Mouse (Mus musculus) limb, embryonic 11.5 days (tissue): Measurements from ENCODE around the gene Plcd1. TPM values are rescaled to one million over a fixed set of nuclear protein-coding genes. Genes with fewer than 3 reads are reported as not detected.

Experiments used
- ATAC-seq: fragments of 200-750 bp; cut with Nextera tagmentation; 2 replicates; pipeline ENCODE4 v1.8.0; 2017; ENCODE audit warnings: low read depth; ENCODE audit not compliant: insufficient number of reproducible peaks, low FRiP score, low TSS enrichment
- DNase-seq: peaks from one replicate; pipeline ENCODE4 v3.0.0-alpha.2; 2015; ENCODE audit warnings: low spot score
- H3K27ac ChIP-seq: fragments of 300-500 bp; sonication (generic); replicated peaks from 2 replicates; pipeline ENCODE4 v1.5.1; 2014; ENCODE audit warnings: low read depth, mild to moderate bottlenecking, low read length
- H3K27me3 ChIP-seq: fragments of 300-500 bp; sonication (generic); 2 replicates; pipeline ENCODE4 v1.6.1; 2014; ENCODE audit warnings: mild to moderate bottlenecking, low read length, mixed read lengths; ENCODE audit not compliant: control insufficient read depth, insufficient read depth
- H3K36me3 ChIP-seq: fragments of 300-500 bp; sonication (generic); 2 replicates; pipeline ENCODE4 v1.6.1; 2014; ENCODE audit warnings: mild to moderate bottlenecking, low read length, moderate library complexity, mixed read lengths; ENCODE audit not compliant: control insufficient read depth, insufficient read depth
- H3K4me1 ChIP-seq: fragments of 300-500 bp; sonication (generic); 2 replicates; pipeline ENCODE4 v1.6.1; 2014; ENCODE audit warnings: low read length, mixed read lengths; ENCODE audit not compliant: control insufficient read depth, insufficient read depth
- H3K4me2 ChIP-seq: fragments of 300-500 bp; sonication (generic); 2 replicates; pipeline ENCODE4 v1.6.1; 2014; ENCODE audit warnings: low read depth, mild to moderate bottlenecking, moderate library complexity; ENCODE audit not compliant: severe bottlenecking
- H3K4me3 ChIP-seq: fragments of 300-500 bp; sonication (generic); 2 replicates; pipeline ENCODE4 v1.5.1; 2014; ENCODE audit warnings: low read depth, low read length
- H3K9ac ChIP-seq: fragments of 300-500 bp; sonication (generic); 2 replicates; pipeline ENCODE4 v1.6.1; 2014; ENCODE audit warnings: mild to moderate bottlenecking, low read length
- H3K9me3 ChIP-seq: fragments of 300-500 bp; sonication (generic); 2 replicates; pipeline ENCODE4 v1.6.1; 2016; ENCODE audit warnings: low read length; ENCODE audit not compliant: control insufficient read depth
- WGBS: fragments of 180-500 bp; shearing (Covaris S2); extraction: QIAGEN DNeasy Blood & Tissue Kit; methylation state at CpG from one replicate; pipeline ENCODE4 v1.1.7; 2014; 5-methylcytosine and 5-hydroxymethylcytosine counted together
- polyA plus RNA-seq: library from polyadenylated mRNA; unstranded; fragments of >200 nt; fragmentation: Nextera tagmentation; extraction: Ambion mirVana; gene quantifications from 2 replicates; pipeline ENCODE4 v1.2.1, GENCODE M21; 2014

Gene Plcd1
- polyA plus RNA-seq, 1 experiment from 2014 or later, result 22.0 TPM

GRCm38 (mm10) chr9:119087309-119087708 is 6.0 kb downstream of the Plcd1 start:
- H3K9ac ChIP-seq, result no peak overlapping the region
- no peak overlapping the region; the same call in 1 of the 2 replicates for H3K4me2 ChIP-seq
- ATAC-seq (0 out of 2 replicates have a peak, but pooled peaks have one; percentile 1), DNase-seq (no peak)
- H3K4me1 ChIP-seq, result peaks cover 10% of the 10 kb centered on the region
- H3K4me3 ChIP-seq, result no peak overlapping the region
- 90% methylated on average over 5 of the region's 5 CpGs for WGBS
- no peaks in the 10 kb centered on the region for H3K36me3 ChIP-seq
- H3K27ac ChIP-seq, result no peak overlapping the region
- no peaks in the 10 kb centered on the region for H3K9me3 ChIP-seq
- peaks cover 9% of the 10 kb centered on the region; the same call in 1 of the 2 replicates for H3K27me3 ChIP-seq

- no peak for ATAC-seq
- peaks cover 9% of the 10 kb centered on the region for H3K4me1 ChIP-seq
- WGBS, result 24% methylated on average over 1 of the region's 1 CpGs
These were observed 6.9 kb downstream of the Plcd1 start for GRCm38 (mm10) chr9:119086451-119086850.

GRCm38 (mm10) chr9:119083966-119084365 is 9.3 kb downstream of the Plcd1 start:
- Histone ChIP-seq H3K4me1 (peaks cover 9% of the 10 kb centered on the region), H3K27ac (no peak overlapping the region), H3K36me3 (no peaks in the 10 kb centered on the region), H3K4me3 (no peak overlapping the region), H3K9ac (no peak overlapping the region), H3K27me3 (no peaks in the 10 kb centered on the region), H3K9me3 (no peaks in the 10 kb centered on the region), H3K4me2 (no peak overlapping the region)
- 75% methylated on average over 10 of the region's 10 CpGs for WGBS
- DNase-seq, result no peak
- ATAC-seq, result no peak

More at GRCm38 (mm10) chr9:119086451-119086850, 6.9 kb downstream of the Plcd1 start:
- no peaks in the 10 kb centered on the region for H3K9me3 ChIP-seq
- peaks cover under 1% of the 10 kb centered on the region; the same call in 1 of the 2 replicates for H3K27me3 ChIP-seq
- H3K4me2 ChIP-seq, result no peak overlapping the region
- H3K36me3 ChIP-seq, result no peaks in the 10 kb centered on the region
- H3K9ac ChIP-seq, result no peak overlapping the region
- DNase-seq, result no peak
- H3K4me3 ChIP-seq, result no peak overlapping the region
- 0 out of 2 replicates have a peak overlapping the region, but pooled peaks have one; percentile 14 for H3K27ac ChIP-seq

GRCm38 (mm10) chr9:119082656-119083430 is 10.5 kb downstream of the Plcd1 start:
- H3K27ac ChIP-seq, result peak overlapping the region; percentile 67; the same call in 1 of the 2 replicates
- WGBS, result 66% methylated on average over 7 of the region's 7 CpGs
- H3K4me3 ChIP-seq, result no peak overlapping the region
- ATAC-seq (no peak), DNase-seq (no peak)
- no peak overlapping the region for H3K9ac ChIP-seq
- peaks cover 9% of the 10 kb centered on the region for H3K4me1 ChIP-seq
- no peaks in the 10 kb centered on the region for H3K27me3 ChIP-seq
- no peaks in the 10 kb centered on the region for H3K9me3 ChIP-seq
- H3K36me3 ChIP-seq, result no peaks in the 10 kb centered on the region
- no peak overlapping the region for H3K4me2 ChIP-seq

- H3K27ac ChIP-seq, result peak overlapping the region; percentile 67; the same call in 1 of the 2 replicates
- ATAC-seq (peak; percentile 29; the same call in 1 of the 2 replicates), DNase-seq (peak; percentile 55)
- no peaks in the 10 kb centered on the region for H3K9me3 ChIP-seq
- H3K9ac ChIP-seq, result 0 out of 2 replicates have a peak overlapping the region, but pooled peaks have one; percentile 27
- 17% methylated on average over 8 of the region's 8 CpGs for WGBS
- H3K4me1 ChIP-seq, result peaks cover 9% of the 10 kb centered on the region
- H3K4me2 ChIP-seq, result no peak overlapping the region
- no peak overlapping the region for H3K4me3 ChIP-seq
- H3K27me3 ChIP-seq, result no peaks in the 10 kb centered on the region
- no peaks in the 10 kb centered on the region for H3K36me3 ChIP-seq
These were observed 11.3 kb downstream of the Plcd1 start for GRCm38 (mm10) chr9:119082039-119082438.

GRCm38 (mm10) chr9:119080040-119080675 is 13.1 kb downstream of the Plcd1 start:
- H3K27ac ChIP-seq, result no peak overlapping the region
- H3K4me1 ChIP-seq, result peaks cover 9% of the 10 kb centered on the region
- H3K36me3 ChIP-seq, result no peaks in the 10 kb centered on the region
- no peak overlapping the region for H3K9ac ChIP-seq
- ATAC-seq (no peak), DNase-seq (no peak)
- H3K27me3 ChIP-seq, result no peaks in the 10 kb centered on the region
- no peak overlapping the region for H3K4me2 ChIP-seq
- H3K9me3 ChIP-seq, result no peaks in the 10 kb centered on the region
- no peak overlapping the region for H3K4me3 ChIP-seq
- 84% methylated on average over 5 of the region's 5 CpGs for WGBS

- no peak for DNase-seq
- no peak overlapping the region for H3K27ac ChIP-seq
- no peaks in the 10 kb centered on the region for H3K9me3 ChIP-seq
- no peak for ATAC-seq
- no peak overlapping the region for H3K9ac ChIP-seq
- no peaks in the 10 kb centered on the region; the same call in 1 of the 2 replicates for H3K36me3 ChIP-seq
- WGBS, result 77% methylated on average over 16 of the region's 16 CpGs
- no peaks in the 10 kb centered on the region for H3K4me1 ChIP-seq
- no peak overlapping the region for H3K4me3 ChIP-seq
- H3K27me3 ChIP-seq, result no peaks in the 10 kb centered on the region
- no peak overlapping the region for H3K4me2 ChIP-seq
These were observed 17.6 kb downstream of the Plcd1 start for GRCm38 (mm10) chr9:119075685-119076084.

GRCm38 (mm10) chr9:119073184-119073895 is 20.0 kb downstream of the Plcd1 start:
- Histone ChIP-seq H3K4me1 (no peaks in the 10 kb centered on the region), H3K9me3 (no peaks in the 10 kb centered on the region), H3K4me3 (no peak overlapping the region), H3K9ac (no peak overlapping the region), H3K27me3 (no peaks in the 10 kb centered on the region), H3K27ac (no peak overlapping the region), H3K4me2 (no peak overlapping the region), H3K36me3 (no peaks in the 10 kb centered on the region; the same call in 1 of the 2 replicates)
- 81% methylated on average over 15 of the region's 15 CpGs for WGBS
- DNase-seq (no peak), ATAC-seq (no peak)
